Mouse (Mus musculus): ENCODE data around the gene Tpbgl.

Tpbgl gene

DNA sequence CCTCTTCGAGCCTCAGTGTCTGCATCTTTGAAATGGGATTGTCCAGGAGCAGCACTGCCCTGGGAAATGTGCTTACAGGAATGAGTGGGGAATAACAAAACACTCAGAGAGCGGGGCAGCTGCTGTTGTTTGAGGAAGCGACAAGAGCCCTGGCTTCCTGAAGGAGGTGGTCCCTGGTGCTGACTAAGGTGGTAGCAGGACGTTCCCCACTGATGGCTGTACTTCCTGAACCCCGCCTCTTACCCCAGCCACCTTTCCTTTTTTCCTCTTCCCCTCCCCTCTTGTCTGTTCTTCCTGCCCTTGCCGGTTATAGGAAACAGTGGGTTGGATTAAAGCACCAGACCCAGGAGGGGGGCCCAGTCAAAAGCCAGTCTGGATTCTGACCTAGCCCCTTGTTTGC, 46.7 kb downstream of the Tpbgl start:
- DNase-seq (ENCODE audit: low spot score): no peak

DNA sequence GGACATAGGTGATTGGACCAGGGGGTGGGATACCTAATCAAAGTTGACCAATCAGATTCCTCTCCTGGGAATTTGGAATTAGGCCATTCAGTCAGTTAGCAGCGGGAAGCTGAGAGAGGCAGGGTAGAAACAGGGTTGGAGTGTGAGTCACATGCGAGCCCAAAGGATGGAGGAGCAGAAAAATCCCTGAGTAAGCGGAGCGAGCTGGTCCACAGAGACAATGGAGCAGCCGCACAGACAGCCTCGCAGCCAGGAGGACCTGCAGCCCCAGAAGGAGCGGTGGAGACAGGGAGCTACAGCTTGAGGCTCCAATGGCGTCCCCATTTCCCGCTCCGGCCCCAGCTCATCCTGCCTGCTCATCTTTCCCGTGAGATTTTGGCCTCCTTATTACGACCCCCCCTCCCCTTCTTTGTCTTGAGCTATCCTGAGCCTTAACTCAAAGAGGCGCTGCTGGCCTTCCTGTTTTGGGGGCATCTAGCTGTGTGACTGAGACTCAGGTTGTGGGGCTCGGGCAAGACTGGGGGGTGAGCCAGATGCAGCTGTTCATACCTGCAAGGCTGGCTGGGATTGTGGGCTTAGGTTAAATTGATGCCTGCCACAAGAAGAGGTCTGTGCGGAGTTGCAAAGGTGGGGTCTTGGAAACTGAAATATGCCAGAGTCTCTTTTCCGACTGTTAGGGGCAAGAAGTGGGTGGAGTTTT, 47.3 kb downstream of the Tpbgl start:
- DNase-seq (ENCODE audit: low spot score): peak; percentile 20

DNA sequence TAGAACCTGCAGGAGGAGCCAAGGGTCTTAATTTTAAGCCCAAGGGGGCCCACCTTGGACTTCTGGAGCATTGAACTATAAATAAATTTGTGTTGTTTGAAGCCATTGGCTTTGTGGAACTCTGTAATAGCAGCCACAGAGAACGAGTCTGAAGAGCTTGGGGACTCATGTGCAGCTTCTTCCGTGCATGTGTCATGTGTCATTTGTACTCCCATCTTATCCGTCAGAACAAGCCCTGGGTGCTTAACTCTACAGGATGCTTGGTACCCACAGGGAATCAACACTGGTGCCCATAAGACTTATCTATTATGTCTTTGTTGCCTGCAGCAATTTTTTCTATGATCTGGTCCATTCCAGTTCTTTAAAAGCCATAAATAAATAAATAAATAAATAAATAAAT, 48.7 kb downstream of the Tpbgl start:
- no peak for DNase-seq (ENCODE audit: low spot score)

All from layer of hippocampus, adult 9-10 months (tissue).